Mouse (Mus musculus) C2C12 (cell line): ENCODE data around the gene Aqp8.

Experiments used
- CEBPB ChIP-seq: IDR thresholded peaks from one replicate; pipeline ENCODE4 v1.6.1; 2011; ENCODE audit warnings: low read depth, mild to moderate bottlenecking, control low read depth, moderate library complexity
- CTCF ChIP-seq: IDR thresholded peaks from one replicate; pipeline ENCODE4 v1.5.1; 2011; ENCODE audit not compliant: control insufficient read depth, insufficient read depth, insufficient read length
- MAX ChIP-seq: IDR thresholded peaks from one replicate; pipeline ENCODE4 v1.6.1; 2011; ENCODE audit warnings: mild to moderate bottlenecking, control low read depth

DNA sequence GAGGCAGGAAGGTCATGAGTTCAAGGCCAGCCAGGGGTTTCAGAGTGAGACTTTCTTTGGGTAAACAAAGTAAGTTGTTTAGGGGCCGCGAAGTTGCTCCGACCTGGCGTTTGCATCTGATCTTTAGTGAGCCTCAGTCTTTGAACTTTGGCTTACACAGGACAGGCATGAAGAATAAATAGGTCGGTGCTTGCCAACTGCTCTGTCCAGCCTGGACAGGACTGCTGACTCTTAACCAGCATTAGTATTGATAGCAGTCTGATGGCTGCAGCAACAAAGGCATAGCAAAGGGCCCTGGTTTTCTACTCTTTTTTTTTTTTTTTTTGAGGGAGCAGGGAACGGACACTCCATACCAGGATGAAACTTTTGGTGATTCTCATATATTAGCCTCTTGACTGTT is 9.5 kb upstream of the Aqp8 start:
- TF ChIP-seq CTCF (no peak), MAX (no peak), CEBPB (no peak)
